Mouse (Mus musculus) stomach, embryonic 16.5 days (tissue): Measurements from ENCODE around the gene Bcas3. TPM values are rescaled to one million over a fixed set of nuclear protein-coding genes. Genes with fewer than 3 reads are reported as not detected.

Source experiments
- ATAC-seq: fragments of 200-750 bp; cut with Nextera tagmentation; 2 replicates; pipeline ENCODE4 v1.8.0; 2017; ENCODE audit warnings: moderate number of reproducible peaks, moderate TSS enrichment; ENCODE audit not compliant: insufficient read depth, low FRiP score
- H3K27ac ChIP-seq: fragments of 300-500 bp; sonication (generic); 2 replicates; pipeline ENCODE4 v1.5.1; 2014; ENCODE audit warnings: low read length
- H3K27me3 ChIP-seq: fragments of 300-500 bp; sonication (generic); 2 replicates; pipeline ENCODE4 v1.6.1; 2014; ENCODE audit warnings: low read length, control low read depth, mixed read lengths; ENCODE audit not compliant: control insufficient read depth, insufficient read depth
- H3K36me3 ChIP-seq: fragments of 300-500 bp; sonication (generic); 2 replicates; pipeline ENCODE4 v1.6.1; 2014; ENCODE audit warnings: low read length; ENCODE audit not compliant: control insufficient read depth, insufficient read depth
- H3K4me1 ChIP-seq: fragments of 300-500 bp; sonication (generic); 2 replicates; pipeline ENCODE4 v1.6.1; 2014; ENCODE audit warnings: low read length, control low read depth, mixed read lengths; ENCODE audit not compliant: control insufficient read depth, insufficient read depth
- H3K4me2 ChIP-seq: fragments of 300-500 bp; sonication (generic); 2 replicates; pipeline ENCODE4 v1.6.1; 2014; ENCODE audit warnings: low read depth, low read length, mixed read lengths
- H3K4me3 ChIP-seq: fragments of 300-500 bp; sonication (generic); replicated peaks from 2 replicates; pipeline ENCODE4 v1.5.1; 2014; ENCODE audit warnings: mild to moderate bottlenecking, low read length
- H3K9ac ChIP-seq: fragments of 300-500 bp; sonication (generic); 2 replicates; pipeline ENCODE4 v1.6.1; 2014; ENCODE audit warnings: low read length
- H3K9me3 ChIP-seq: fragments of 300-500 bp; sonication (generic); replicated peaks from 2 replicates; pipeline ENCODE4 v1.6.1; 2016; ENCODE audit warnings: low read length, control low read depth; ENCODE audit not compliant: control insufficient read depth
- WGBS: fragments of 180-500 bp; shearing (Covaris S2); extraction: QIAGEN DNeasy Blood & Tissue Kit; methylation state at CpG from one replicate; pipeline ENCODE4 v1.1.7; 2014; 5-methylcytosine and 5-hydroxymethylcytosine counted together
- polyA plus RNA-seq: library from polyadenylated mRNA; unstranded; fragments of >200 nt; fragmentation: Nextera tagmentation; extraction: Ambion mirVana; gene quantifications from 2 replicates; pipeline ENCODE4 v1.2.1, GENCODE M21; 2015

The Bcas3 gene
- polyA plus RNA-seq, 1 experiment from 2014 or later = 21.2 TPM

DNA sequence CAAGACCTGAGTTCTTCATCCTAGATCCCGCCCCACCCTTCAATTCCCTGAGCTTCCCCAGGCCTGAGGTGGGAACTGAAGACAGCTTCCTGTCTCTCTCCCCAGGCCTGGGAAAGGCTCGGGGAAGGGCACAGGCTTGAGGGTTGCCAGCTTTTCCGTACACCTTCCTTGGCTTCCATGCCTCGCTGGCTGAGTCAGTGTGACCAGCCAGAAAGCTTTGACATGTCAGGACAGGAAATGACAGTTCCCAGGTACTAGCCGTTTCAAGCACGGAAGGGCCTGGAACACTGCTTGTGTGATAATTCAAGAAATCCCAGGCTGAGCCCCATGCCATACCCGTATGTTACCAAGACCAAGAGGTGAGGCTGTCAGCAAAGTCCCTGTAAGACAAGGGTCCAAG is 436.8 kb downstream of the Bcas3 start:
- Histone ChIP-seq H3K4me1 (peaks cover 17% of the 10 kb centered on the region), H3K4me2 (no peak overlapping the region), H3K4me3 (no peak overlapping the region), H3K27me3 (no peaks in the 10 kb centered on the region), H3K9me3 (no peaks in the 10 kb centered on the region), H3K27ac (peak overlapping the region; percentile 80; the same call in 1 of the 2 replicates), H3K36me3 (no peaks in the 10 kb centered on the region), H3K9ac (peak overlapping the region; percentile 9; the same call in 1 of the 2 replicates)
- WGBS = 81% methylated on average over 7 of the region's 7 CpGs
- ATAC-seq = no peak

DNA sequence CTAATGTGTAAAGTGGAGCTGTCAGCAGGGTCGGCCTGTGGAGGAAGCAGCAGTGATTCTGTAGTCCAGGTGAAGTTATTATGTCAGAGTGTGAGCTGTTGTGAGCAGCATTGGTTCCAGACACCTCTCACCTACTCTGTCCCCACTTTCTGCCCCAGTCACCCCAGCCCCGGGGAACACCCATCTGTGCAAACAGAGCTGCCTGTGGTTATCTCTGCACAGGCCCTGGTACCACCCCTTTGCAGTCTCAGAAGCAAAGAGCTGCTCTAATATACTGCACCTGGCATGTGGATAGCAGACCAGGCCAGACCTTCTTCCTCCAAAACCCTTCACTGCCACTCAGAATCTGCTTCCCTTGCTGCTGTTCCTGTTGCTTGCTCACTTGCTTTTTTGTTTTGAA is 437.3 kb downstream of the Bcas3 start:
- Histone ChIP-seq H3K9me3 (no peaks in the 10 kb centered on the region), H3K27me3 (no peaks in the 10 kb centered on the region), H3K4me3 (no peak overlapping the region), H3K36me3 (no peaks in the 10 kb centered on the region), H3K4me2 (no peak overlapping the region), H3K4me1 (peaks cover 17% of the 10 kb centered on the region), H3K27ac (peak overlapping the region; percentile 80), H3K9ac (peak overlapping the region; percentile 9; the same call in 1 of the 2 replicates)
- ATAC-seq = peak; percentile 52; the same call in 1 of the 2 replicates
- 63% methylated on average over 2 of the region's 2 CpGs for WGBS

DNA sequence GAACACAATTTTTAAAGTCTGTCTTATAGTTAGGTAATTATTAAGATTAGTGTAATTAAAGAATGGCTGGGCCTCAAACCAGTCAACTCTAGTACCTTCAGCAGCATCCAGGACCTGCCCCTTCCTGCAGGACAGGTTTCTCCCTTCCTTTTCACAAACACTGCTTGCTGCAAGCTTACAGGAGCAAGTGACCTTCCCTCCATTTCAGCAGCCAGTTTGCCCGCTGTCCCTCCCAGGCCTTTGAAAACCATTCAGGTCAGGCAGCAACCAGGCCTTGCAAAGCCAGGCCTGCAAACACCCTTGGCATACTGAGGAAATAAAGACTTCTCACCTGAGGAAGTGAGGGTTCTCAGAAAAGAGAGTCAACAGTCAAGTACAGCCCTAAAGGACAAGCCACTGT is 438.2 kb downstream of the Bcas3 start:
- Histone ChIP-seq H3K36me3 (no peaks in the 10 kb centered on the region), H3K9ac (no peak overlapping the region), H3K4me3 (no peak overlapping the region), H3K4me1 (peaks cover 17% of the 10 kb centered on the region), H3K9me3 (no peaks in the 10 kb centered on the region), H3K4me2 (no peak overlapping the region), H3K27ac (peak overlapping the region; percentile 80), H3K27me3 (no peaks in the 10 kb centered on the region)
- 82% methylated on average over 1 of the region's 1 CpGs for WGBS
- ATAC-seq = no peak

DNA sequence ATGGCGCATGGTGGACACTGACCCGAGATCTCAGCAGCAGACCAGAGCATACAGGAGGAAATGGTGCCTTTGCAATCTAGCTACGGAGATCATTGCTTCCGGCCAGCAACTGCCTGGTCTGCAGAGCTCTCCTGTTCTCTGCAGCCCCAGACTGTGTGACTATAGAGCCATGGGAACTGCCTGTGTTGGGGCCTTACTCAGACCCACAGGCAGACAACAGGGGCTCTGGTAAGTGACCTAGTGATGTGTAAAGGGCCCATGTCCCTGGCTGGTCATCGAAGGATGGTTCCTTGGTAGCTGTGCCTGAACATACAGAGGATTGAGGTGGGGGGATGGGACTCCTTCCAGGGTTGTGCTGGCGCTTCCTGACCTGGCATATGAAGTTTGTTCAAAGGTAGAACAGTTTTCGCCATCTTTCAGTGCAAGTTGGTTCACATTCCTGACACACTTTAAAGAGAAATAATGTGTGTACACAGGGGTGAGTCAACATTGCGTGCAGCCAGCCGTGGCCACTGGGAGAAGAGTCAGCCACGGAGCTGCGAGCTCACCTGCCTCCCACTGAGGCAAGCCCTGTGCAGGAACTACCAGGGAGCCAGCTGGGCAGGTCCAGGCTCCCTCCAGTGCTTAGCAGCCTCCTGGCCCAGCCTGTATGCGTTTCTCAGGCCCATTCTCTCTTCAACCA is 439.7 kb downstream of the Bcas3 start:
- no peak overlapping the region for H3K4me3 ChIP-seq
- no peaks in the 10 kb centered on the region for H3K36me3 ChIP-seq
- peak; percentile 89 for ATAC-seq
- WGBS = 61% methylated on average over 12 of the region's 12 CpGs
- H3K27ac ChIP-seq = peak overlapping the region; percentile 80
- no peaks in the 10 kb centered on the region for H3K27me3 ChIP-seq
- no peak overlapping the region for H3K4me2 ChIP-seq
- H3K9me3 ChIP-seq = no peaks in the 10 kb centered on the region
- H3K9ac ChIP-seq = no peak overlapping the region
- peaks cover 14% of the 10 kb centered on the region for H3K4me1 ChIP-seq

DNA sequence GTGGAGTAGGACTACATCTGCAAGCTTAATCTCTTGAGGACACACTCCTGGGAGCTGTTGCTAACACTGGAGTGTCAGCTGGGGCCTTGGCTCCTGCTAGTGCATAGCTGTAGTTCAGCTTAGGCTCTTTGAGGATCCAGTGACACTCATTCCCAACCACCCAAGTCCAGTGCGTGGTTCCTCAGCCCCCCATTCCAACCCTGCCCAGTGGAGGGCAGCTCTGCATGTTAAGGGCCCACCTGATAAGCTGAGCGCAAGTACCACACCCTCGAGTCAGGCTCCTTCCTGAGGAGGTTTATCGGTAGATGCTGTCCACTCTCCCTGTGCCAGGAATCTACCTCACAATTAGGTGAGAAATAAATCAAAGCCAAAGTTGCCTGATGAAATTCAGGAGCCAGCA is 446.5 kb downstream of the Bcas3 start:
- Histone ChIP-seq H3K27ac (no peak overlapping the region), H3K9ac (no peak overlapping the region), H3K4me1 (peaks cover 6% of the 10 kb centered on the region; the same call in 1 of the 2 replicates), H3K4me2 (no peak overlapping the region), H3K9me3 (no peaks in the 10 kb centered on the region), H3K36me3 (no peaks in the 10 kb centered on the region), H3K27me3 (no peaks in the 10 kb centered on the region), H3K4me3 (no peak overlapping the region)
- no peak for ATAC-seq
- 37% methylated on average over 4 of the region's 4 CpGs for WGBS

DNA sequence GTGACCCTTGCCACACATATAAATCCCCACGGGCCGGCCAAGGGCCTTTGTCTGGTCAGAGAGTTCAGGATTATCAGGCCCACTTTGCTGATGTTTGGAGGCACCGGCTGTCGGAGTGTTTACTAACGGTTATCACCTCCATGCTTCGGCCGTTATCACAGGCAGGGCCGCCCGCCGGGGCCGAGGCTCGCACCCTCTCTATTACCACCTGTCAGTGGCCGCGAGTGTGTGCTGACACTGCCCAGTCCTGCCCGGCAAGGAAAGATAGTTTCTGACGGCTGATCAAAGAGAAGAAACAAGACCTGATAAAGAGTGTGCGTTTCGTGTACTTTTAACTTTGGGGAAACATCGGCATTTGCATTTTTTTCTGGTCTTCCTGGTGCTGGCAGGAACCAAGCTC is 446.9 kb downstream of the Bcas3 start:
- no peak overlapping the region for H3K4me2 ChIP-seq
- 23% methylated on average over 19 of the region's 19 CpGs for WGBS
- no peak overlapping the region for H3K4me3 ChIP-seq
- no peak overlapping the region for H3K27ac ChIP-seq
- no peak for ATAC-seq
- no peaks in the 10 kb centered on the region for H3K36me3 ChIP-seq
- H3K4me1 ChIP-seq = peaks cover 6% of the 10 kb centered on the region; the same call in 1 of the 2 replicates
- no peaks in the 10 kb centered on the region for H3K9me3 ChIP-seq
- H3K27me3 ChIP-seq = no peaks in the 10 kb centered on the region
- no peak overlapping the region for H3K9ac ChIP-seq

DNA sequence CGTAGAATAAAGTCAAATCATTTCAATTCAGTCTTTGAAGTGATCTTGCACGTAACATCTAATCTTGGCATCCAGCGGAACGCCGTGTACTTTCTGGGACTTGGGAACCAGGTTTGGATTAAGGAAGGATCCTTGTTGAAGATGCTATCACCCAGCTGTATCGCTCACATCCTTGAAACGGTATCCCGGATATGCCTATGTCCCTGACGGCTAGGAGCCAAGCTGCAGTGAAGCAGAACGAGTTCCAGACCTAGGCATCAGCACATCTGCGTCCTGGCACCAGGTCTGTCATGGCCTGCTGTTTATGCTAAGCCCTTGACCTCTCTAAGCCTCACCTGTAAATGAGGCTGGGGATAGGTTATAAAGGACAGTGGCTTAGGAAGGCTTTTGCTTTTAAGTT is 447.4 kb downstream of the Bcas3 start:
- 69% methylated on average over 11 of the region's 11 CpGs for WGBS
- Histone ChIP-seq H3K27ac (no peak overlapping the region), H3K4me3 (no peak overlapping the region), H3K36me3 (no peaks in the 10 kb centered on the region), H3K9ac (no peak overlapping the region), H3K4me1 (peaks cover 6% of the 10 kb centered on the region; the same call in 1 of the 2 replicates), H3K4me2 (no peak overlapping the region), H3K27me3 (no peaks in the 10 kb centered on the region), H3K9me3 (no peaks in the 10 kb centered on the region)
- no peak for ATAC-seq

DNA sequence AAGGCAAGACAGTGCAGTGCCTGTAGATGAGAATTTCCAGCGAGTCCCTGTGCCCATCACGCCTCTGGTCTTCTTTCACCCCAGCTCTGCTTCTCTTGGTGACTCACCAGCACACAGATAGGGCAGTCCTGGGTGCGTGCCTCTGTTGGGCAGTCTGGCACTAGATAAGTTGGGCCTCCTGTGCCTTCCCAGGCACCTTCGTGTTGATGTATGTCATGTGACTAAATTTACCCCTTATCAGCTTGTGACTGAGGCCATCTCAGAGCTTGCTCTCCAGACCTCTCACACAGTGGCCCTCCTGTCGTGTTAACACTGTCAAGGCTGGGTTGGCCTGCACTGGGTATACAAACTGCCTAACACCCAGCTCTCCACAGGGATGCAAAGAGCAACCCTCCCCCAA is 451.1 kb downstream of the Bcas3 start:
- H3K9ac ChIP-seq = no peak overlapping the region
- H3K4me1 ChIP-seq = peaks cover 6% of the 10 kb centered on the region; the same call in 1 of the 2 replicates
- ATAC-seq = peak; percentile 76
- no peak overlapping the region for H3K27ac ChIP-seq
- 60% methylated on average over 5 of the region's 5 CpGs for WGBS
- H3K9me3 ChIP-seq = no peaks in the 10 kb centered on the region
- no peak overlapping the region for H3K4me3 ChIP-seq
- no peak overlapping the region for H3K4me2 ChIP-seq
- no peaks in the 10 kb centered on the region for H3K36me3 ChIP-seq
- no peaks in the 10 kb centered on the region for H3K27me3 ChIP-seq

DNA sequence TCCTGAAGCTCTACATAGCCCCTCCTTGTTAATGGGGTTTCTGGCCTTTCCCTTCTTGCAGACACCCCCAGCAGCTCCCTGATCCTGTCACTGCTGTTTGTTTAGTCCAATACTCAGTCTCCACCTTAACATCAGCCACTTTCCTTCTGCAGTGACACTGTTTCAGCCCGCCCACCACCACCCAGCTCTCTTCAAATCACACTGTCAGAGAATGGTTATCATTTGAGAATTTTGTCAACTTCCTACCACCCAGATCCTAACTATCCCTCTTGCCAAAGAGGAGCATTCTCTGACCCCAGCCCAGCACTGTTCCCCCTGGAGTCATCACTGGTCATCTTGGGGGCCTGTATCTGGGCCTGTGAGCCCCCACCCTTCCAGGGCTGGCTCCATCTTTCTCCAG is 452.8 kb downstream of the Bcas3 start:
- no peak overlapping the region for H3K9ac ChIP-seq
- H3K9me3 ChIP-seq = no peaks in the 10 kb centered on the region
- H3K4me1 ChIP-seq = no peaks in the 10 kb centered on the region
- H3K36me3 ChIP-seq = no peaks in the 10 kb centered on the region
- H3K4me2 ChIP-seq = no peak overlapping the region
- WGBS = 85% methylated on average over 1 of the region's 1 CpGs
- no peaks in the 10 kb centered on the region for H3K27me3 ChIP-seq
- ATAC-seq = no peak
- no peak overlapping the region for H3K27ac ChIP-seq
- no peak overlapping the region for H3K4me3 ChIP-seq
